Mouse (Mus musculus): ENCODE measurements around the gene Tex14.

The Tex14 gene

GRCm38 (mm10) chr11:87570743-87571142 lies 165.9 kb downstream of the Tex14 start:
- no peak for DNase-seq (ENCODE audit: low spot score in 2 of 2)

GRCm38 (mm10) chr11:87571361-87571950 lies 166.6 kb downstream of the Tex14 start:
- DNase-seq (ENCODE audit: low spot score in 2 of 2), result no peak

DNA sequence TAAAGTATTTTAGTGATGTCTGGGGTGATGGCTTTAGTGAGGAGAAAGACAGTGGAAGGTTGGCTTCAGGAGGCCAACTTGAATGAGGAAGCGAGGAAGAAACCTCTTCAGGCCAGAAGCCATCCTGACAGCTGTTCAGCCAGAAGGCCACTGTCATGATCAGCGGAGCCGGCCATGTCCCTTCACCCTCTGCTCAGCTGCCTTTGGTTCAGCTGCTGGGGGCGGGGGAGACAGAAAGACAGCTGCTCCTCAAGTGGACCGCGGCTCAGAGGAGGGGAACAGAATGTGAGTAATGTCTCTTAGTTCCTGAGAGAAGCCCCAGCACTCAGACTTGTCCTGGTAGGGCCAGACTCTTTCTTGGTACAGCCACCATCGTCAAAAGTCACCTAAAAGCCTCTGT lies 168.9 kb downstream of the Tex14 start:
- DNase-seq (ENCODE audit: low spot score in 2 of 2), result no peak

GRCm38 (mm10) chr11:87574520-87575180 lies 169.8 kb downstream of the Tex14 start:
- DNase-seq (ENCODE audit: low spot score in 2 of 2), result no peak

DNA sequence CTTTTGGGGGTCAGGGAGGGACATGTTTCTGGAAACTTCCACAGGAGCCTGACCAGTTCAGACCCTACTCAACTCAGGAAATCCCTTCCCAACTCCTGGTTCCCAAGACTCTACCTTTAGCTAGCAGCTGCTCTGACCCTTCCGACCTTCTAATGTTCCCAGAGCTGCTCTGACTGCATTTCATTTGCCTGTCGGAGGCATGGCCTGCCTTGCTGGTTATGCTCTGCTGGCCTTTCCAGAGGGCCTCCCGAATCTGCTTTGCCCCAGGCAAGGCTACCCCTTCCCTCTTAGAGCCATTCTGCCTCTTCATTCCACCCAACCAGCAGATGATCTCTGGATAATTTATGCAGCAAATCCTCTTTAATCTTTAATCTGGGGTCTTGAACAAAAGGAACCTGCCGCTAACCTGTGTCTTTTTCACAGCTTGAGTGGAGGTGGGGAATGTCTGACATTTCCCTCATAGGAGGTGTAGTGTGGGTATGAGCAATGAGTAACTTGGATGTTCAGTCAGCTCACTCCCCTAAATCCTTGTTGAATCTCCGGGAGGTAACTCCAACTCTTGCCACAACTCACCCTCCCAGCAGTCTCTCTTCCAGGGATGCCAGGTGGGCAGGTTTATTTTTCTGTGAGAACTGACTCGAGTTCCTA lies 172.9 kb downstream of the Tex14 start:
- DNase-seq (ENCODE audit: low spot score in 2 of 2), result no peak

DNA sequence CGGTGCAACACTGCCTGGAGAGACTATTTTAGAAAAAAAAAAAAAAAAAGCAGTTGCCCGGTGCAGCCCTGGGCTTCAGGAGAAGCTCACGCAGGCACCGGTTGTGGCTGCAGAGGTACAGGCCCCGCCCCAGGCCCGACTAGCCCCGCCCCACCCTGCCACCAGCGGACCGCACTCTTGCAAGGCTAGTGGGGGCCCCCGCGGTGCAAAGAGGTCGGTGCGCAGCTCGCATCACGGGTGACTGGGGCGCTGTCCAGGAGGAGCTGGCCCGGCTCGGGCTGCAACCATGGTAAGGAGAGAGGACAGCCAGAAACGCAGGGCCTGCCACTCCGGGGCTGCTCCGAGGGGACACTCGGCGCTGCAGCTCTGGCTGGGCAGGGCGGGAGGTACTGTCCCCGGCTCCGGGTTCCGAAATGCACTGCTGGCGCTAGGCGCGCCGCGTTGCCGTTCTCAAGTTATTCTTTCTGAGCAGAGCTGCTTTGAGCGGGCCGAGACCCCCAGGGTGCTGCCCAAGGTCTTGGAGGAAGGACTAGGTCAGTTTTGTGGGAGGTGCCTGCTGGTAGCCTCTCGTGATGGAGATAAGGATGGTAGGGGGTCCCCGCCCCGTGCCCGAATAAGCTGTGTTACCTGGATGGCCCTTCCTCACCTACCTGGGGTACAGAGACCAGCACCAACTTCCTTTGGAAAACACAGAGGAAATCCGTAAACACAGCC lies 173.5 kb downstream of the Tex14 start:
- peak in 1 of 2 experiments; percentile 47 for DNase-seq (ENCODE audit: low spot score in 2 of 2)

- DNase-seq (ENCODE audit: low spot score in 2 of 2), result no peak
These were observed 174.2 kb downstream of the Tex14 start for GRCm38 (mm10) chr11:87578963-87579601.

- no peak for DNase-seq (ENCODE audit: low spot score in 2 of 2)
These were observed 174.8 kb downstream of the Tex14 start for GRCm38 (mm10) chr11:87579713-87580112.

DNA sequence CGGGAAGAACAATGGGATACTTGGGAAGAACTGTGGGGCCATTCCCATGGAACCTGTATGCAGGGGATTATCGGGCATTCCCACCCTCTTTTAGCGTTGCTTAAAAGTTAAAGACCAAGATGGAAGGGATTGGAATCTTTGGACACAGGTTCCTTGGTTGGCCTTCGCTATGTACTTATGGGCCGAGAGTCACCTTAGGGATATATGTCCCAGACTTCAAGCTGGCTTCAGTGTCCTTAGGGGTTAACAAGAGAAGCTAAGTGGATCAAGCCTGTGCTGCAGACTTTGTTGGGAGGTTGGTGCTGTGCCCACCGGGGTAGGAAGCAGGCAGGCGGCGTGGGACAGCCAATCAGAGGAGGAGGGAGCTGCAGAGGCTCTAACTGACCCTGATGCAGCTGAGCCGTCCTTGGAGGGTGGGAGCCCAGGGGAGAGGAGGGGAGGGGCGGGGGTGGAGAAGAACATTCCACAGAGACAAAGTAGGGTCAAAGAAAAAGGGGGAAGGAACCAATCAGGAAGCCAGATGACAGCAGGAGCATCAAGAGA lies 175.7 kb downstream of the Tex14 start:
- no peak for DNase-seq (ENCODE audit: low spot score in 2 of 2)

- DNase-seq (ENCODE audit: low spot score in 2 of 2), result no peak
These were observed 176.4 kb downstream of the Tex14 start for GRCm38 (mm10) chr11:87581161-87581865.

GRCm38 (mm10) chr11:87581933-87582710 lies 177.3 kb downstream of the Tex14 start:
- no peak for DNase-seq (ENCODE audit: low spot score in 2 of 2)

DNA sequence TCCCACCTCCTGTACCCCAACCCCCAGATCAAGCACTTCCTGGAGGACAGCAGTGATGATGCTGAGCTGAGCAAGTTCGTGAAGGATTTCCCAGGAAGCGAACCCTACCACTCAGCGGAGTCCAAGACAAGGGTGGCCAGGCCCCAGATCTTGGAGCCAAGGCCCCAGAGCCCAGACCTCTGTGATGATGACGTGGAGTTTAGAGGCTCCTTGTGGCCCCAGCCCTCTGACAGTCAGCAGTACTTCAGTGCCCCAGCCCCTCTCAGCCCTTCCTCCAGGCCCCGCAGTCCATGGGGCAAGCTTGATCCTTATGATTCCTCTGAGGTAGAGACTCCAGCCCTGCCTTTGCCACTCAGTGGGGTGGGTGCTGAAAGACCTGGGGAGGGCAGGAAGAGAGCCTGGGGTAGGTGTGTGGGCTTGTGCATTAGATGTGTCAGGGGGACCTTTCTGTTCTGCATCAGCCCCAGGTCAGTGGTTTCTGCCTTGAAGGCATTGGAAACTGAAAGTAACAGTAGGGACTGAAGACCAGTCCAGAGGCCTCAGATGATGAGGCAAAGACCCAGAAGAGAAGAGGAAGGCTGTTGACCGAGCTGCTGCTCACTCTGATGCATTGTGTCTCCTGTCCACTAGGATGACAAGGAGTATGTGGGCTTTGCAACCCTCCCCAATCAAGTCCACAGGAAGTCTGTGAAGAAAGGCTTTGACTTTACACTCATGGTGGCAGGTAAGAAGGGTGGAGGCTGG lies 178.6 kb downstream of the Tex14 start:
- no peak for DNase-seq (ENCODE audit: low spot score in 2 of 2)

DNA sequence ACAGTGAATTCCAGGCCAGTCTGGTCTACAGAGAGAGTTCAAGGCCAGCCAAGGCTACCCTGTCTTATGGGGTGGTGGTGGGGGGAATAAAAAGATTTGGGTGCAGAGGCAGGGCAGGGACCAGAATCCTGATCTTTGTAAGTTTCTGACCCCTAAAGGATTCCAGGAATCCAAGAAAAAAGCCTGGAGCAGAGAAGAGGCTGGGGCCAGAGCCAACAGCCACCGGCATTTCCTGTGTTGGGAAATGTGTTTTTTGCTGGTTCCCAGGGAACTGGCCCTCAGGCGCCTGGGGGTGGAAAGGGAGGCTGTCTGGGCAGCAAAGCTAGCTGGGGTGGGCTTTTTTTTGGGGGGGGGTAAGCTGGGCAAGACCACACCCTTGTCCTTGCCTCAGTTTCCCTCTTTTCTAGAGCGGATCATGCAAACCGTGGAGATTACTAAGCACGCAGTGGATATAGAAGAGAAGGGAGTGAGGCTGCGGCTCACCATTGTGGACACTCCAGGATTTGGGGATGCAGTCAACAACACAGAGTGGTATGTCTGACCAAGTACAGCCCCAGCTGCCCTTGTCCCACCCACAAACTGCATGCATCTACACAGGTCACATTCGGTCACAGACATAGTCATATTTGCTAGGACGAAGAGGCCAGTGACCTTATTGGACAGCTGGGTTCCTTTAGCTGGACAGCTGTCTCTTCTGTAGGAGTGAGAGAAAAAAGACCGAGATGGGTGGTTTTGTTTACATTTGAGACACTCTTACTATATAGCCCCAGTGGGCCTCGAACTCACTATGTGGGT lies 180.0 kb downstream of the Tex14 start:
- no peak for DNase-seq (ENCODE audit: low spot score in 2 of 2)

- DNase-seq (ENCODE audit: low spot score in 2 of 2), result no peak
These were observed 182.5 kb downstream of the Tex14 start for GRCm38 (mm10) chr11:87587211-87587874.

DNA sequence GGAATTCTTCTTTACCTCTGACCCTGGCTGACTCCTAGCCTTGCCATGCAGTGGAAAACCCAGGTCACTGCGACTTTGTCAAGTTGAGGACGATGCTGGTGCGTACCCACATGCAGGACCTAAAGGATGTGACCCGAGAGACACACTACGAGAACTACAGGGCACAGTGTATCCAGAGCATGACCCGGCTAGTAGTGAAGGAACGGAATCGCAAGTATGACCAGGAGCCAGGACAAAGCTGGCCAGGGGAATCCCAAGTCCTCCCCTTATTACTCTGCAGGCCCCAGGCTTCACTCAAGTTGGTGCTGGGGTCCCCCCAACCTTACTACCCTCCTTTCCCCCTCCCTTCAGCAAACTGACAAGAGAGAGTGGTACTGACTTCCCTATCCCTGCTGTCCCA lies 184.7 kb downstream of the Tex14 start:
- DNase-seq (ENCODE audit: low spot score in 2 of 2), result no peak

- no peak for DNase-seq (ENCODE audit: low spot score in 2 of 2)
These were observed 186.1 kb downstream of the Tex14 start for GRCm38 (mm10) chr11:87590841-87591525.

DNA sequence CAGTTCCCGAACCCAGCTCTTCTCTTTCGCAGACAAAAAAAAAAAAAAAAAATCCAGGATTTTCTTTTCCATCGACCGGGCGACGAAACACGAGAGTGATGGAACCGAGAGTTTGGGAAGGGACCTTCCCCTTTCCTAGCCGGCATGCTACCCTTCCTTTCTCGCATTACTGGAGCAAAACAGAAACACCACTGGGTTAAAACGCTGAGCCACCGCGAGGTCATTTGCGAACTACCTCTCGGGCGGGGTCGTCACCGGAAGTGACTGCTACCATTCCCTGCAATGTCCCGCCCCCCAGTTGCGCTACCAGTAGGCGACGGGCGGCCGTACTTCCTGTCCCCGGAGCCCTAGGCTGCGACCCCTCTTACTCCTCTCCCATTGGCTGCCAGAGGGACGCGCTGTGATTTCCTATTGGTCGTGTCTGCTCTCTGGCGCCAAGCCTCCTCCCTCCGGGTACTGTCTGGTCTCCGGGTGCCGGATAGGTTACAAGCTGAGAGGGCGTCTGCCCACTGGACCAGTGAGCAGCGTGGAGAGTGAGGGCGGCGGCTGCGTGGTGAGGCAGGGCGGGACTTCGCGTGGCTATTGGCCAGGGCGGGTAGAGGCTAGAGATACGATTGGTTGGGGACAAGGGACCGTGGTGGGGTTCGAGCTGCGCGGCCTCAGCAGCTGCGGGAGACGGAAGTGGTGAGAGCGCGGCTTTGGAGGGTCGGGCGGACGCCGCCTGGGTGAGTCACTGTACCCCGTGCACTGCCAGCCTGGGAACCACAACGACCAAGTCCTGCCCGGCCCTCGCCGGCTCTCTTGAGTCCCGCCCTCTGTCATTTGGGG lies 186.9 kb downstream of the Tex14 start, which contains the start of gene Mtmr4:
Mtmr4 (plus strand) TSS at position 637 of the 828 bp plus-strand sequence.
- peak; percentile 99 to 100 for DNase-seq (ENCODE audit: low spot score in 2 of 2)
